13 mouse cellular contexts compared by ENCODE assay signal in the genomic region with DNA sequence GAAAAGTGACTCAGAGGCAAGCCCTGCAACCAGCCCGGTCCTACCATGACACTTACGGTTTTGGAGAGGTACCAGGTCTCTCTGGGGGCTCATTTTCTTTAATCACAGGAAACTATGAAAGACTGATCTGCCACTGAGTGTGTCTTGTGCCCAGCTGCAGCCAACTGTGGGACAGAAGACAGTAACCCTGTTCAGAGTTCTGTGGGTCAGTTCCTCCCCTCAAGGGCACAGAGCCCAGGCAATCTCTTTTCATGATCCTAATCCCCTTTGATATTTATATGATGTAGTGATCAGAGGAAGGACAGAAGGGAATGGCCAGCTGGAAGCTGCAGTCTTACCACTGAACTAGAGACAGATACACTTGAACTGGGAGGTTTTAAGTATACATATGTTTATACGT.
"Had no signal": no experiment of that assay in that cellular context is flagged by ENCODE, and none has a peak within 500 bp of the region (broad histone marks: within the 10 kb centered on the region; RNA-seq: fewer than 3 reads in every experiment).

No protein-coding gene starts in this region.

- ATAC-seq: liver, postnatal 0 days; lung, postnatal 0 days; midbrain, embryonic 13.5 days had no signal

- DNase-seq: kidney, postnatal 14 days; kidney, postnatal 4 days; left cerebral cortex, postnatal 4 days; liver, postnatal 0 days; lung, embryonic 14.5 days; right cerebral cortex, adult 18-20 months; right cerebral cortex, postnatal 14 days; right cerebral cortex, postnatal 4 days; thymus, adult 2 months; thymus, postnatal 14 days; thymus, postnatal 4 days had no signal
